Mouse (Mus musculus) left cerebral cortex, postnatal 10 days (tissue): ENCODE results near the gene Trim37. TPM values are rescaled to one million over a fixed set of nuclear protein-coding genes. Genes with fewer than 3 reads are reported as not detected.

Source experiments
- DNase-seq, 2 experiments: peaks; one replicate each; pipeline ENCODE4 v3.0.0; 2021 to 2022; ENCODE audit warnings: low spot score in 2 of 2, mixed read lengths in 1 of 2; ENCODE audit errors: extremely low spot score in 1 of 2
- intact Hi-C: fragments of 180-260 bp; cut with DNase I; formaldehyde crosslinking; loops from one replicate; pipeline ENCODE4 v1.15.1; 2025
- total RNA-seq, 2 experiments: library from RNA; stranded (reverse); gene quantifications; 2 replicates each; pipeline ENCODE4 v1.2.3; 2021

Gene Trim37
- total RNA-seq, result 100 to 1,000 TPM; 176 to 177 TPM

DNA sequence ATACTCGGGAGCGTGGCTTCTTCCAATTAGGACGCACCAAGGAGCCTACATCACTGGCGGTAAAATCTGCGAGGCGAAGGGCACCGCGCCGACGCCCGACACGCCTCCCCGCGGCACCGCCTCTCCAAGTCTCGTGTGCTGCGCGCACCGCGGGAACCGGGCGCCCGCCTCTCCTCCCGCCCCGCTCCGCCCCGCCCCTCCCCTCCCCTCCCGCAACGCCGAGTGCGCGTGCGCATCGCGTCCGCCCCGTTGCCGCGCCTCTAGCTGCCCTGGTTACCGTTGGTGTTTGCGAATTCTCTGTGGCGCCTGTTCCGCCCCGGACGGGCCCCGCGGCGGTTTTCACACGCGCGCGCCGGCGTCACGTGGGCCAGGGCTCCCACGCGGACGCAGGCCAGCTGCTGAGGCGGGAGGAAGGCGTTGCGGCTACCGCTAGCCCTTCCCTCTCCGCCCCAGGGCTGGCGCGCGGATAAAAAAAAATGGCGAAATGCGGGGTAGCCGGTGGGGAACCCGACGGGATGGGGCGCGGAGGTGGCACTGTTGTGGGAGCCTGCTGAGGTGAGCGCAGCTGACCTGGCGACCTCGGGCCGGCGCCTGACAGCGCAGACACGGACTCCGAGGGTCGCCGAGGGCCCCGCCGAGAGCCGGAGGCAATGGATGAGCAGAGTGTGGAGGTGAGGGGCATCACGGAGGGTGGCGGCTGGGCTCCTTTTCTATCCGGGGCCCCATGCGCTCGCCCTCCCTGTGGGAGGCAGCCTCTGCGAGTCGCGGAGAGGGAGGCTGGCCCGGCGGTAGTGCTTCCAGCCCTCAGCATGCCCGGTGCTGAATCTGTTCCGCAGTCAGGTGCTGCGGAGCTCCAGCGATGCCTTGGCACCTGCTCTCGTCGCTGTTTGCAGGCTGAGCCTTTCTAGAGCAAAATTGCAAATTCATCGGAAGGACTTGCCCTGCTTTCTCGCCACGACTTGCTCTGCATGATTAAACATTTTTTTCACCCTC, at the start of gene Trim37:
TSS of gene Trim37 (plus strand) at position 254 of the 993 bp plus-strand sequence.
- intact Hi-C loops, result no loop called here
- peak; percentile 85 to 93 for DNase-seq

DNA sequence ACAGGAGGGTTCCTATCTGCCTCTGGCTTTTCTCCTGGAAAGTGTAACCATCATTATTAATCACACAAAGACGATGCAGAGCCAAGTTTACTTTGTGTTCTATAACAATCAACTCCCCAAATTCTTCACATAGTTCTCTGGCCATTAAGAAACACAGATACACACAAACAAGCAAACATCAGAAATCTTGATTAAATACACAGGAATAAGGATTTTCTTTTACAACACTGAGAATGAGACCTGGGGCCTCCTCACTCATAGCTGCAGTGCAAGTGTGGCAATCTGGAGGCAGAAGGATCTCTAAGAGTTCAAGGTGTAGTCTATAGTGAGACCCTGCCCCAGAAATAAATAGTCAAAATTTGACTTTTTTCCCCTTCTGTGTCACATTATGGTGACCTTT, 43.2 kb upstream of the Trim37 start:
- DNase-seq, result no peak
- intact Hi-C loops, result no loop called here

DNA sequence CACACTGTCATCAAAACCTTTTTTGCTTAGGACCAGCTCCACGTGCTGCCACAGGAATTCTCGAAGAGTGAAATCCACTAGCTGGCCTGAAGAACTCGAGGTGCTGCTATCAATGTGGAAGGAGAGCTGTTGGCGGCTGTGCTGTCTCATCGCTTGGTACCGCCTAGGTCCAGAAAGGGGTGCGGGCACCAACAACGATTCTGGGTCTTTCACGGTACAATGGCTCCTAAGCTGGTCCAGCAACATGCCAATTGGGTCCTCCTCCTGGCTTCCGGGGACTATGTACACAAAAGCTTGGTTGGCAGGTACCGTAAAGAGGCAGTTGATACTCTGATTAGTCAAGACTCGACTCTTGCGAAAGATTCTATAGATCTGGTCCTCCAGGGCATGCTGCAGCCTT, 41.4 kb upstream of the Trim37 start:
- intact Hi-C loops, result no loop called here
- no peak for DNase-seq

DNA sequence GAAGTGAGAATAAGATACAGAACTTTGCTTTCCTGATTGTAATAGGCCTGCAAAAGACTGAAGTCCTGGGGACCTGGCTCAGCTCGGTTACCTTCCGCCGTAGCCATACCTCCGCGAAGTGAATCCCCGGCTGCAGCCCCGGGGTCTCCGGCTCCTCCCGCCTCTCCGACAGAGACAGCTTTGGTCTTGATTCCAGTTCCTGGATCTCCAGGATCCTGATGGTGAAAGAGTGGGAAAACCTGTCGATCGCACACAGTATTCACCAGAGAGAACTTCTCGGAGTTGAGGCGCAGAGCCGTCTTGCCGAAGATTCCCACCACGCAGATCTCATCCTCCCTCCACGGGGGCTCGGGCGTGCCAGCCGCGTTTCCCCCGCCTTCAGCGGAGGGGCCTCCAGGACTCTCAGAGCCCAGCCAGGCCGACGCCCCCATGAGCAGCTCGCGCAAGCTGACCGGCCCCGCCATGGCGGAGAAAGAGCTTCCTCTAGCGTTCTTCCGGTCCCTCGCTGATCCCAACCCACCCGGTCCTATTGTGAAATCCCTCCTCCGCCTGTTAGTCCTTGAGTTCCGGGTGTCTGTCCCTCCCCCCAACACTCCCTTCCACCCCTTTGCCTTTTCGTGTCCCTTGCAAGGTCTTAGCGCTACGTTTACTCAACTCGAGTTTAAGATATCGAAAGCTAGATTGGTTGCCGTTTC, 40.4 kb upstream of the Trim37 start, which contains the start of gene Smg8:
TSS of gene Smg8 (minus strand) at position 485 of the 695 bp plus-strand sequence.
- DNase-seq, result peak; percentile 75 to 86
- intact Hi-C loops, result no loop called here

DNA sequence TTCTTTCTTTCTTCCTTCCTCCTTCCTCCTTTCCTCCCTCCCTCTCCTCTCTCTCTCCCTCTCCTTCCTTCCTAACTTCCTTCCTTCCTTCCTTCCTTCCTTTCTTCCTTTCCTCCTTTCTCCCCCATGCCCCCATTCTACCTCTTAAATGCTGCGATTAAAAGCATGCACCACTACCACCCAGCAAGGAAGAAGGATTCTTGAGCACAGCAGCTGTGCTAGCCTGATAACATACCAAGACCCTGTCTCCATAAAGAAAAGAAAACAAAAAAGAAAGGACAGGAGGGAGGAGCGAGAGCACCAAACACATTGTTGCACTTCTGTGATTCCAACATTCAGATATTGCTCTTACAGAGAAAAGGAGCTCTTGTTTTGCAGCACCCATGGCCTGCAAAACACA, 39.7 kb upstream of the Trim37 start:
- intact Hi-C loops, result no loop called here

DNA sequence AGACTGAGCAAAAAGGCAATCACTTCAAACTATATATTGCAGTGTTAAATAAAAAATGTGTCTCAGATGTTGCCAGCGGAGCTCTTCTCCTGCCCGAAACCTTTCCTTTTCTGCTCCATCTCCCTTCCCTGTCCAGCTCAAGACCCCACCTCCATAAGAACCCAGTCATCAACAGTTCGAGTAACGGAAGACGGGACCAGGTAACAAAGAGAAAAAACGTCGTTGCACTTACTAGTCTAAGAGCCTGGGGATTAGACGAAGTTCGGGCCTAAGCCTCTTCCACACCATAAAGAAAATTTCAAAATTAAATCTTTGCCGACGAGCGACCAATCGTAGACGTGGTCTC, 18.5 kb upstream of the Trim37 start, which contains the start of gene Prr11:
TSS of gene Prr11 (minus strand) at position 300 of the 346 bp plus-strand sequence.
- intact Hi-C loops, result no loop called here
- DNase-seq, result no peak

More for the DNA sequence above, 39.7 kb upstream of the Trim37 start:
- DNase-seq, result no peak

DNA sequence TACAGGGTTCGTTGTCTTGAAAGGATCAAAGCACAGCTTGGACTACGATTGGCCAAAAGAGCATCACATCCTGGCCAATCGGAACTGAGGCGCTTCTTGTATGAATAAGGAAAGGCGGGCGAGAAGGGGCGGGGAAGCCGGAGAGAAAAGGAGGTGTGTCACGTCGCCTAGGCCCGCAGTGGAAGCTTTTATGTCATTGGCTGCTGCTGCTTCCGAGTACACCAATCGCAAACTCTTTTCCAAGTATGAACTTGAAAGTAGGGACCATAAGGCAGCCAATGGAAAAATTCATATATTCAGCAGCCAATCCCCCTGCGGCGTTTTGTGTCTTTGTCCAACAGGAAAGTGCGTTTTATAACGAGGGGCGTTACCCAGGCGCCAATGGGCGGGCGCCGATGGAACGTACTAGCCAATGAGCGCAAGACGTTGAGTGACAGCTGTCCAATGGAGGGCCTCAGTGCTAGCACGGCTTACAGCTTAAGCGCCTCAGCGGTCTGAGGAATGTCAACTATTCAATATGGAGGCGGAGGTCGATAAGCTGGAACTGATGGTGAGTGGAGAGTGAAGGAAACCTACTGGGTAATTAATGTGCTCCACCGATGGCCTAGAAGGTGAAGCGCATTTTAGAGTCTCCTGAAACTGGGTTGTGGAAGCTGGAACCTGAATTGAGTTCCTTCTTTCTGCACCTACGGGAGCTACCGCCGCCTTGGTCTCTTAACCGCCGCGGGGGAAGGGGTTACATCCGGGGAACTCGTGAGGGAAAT, 17.9 kb upstream of the Trim37 start, which contains the start of gene Ska2:
TSS of gene Ska2 (plus strand) at position 480 of the 764 bp plus-strand sequence.
- DNase-seq, result peak; percentile 98
- intact Hi-C loops, result no loop called here

DNA sequence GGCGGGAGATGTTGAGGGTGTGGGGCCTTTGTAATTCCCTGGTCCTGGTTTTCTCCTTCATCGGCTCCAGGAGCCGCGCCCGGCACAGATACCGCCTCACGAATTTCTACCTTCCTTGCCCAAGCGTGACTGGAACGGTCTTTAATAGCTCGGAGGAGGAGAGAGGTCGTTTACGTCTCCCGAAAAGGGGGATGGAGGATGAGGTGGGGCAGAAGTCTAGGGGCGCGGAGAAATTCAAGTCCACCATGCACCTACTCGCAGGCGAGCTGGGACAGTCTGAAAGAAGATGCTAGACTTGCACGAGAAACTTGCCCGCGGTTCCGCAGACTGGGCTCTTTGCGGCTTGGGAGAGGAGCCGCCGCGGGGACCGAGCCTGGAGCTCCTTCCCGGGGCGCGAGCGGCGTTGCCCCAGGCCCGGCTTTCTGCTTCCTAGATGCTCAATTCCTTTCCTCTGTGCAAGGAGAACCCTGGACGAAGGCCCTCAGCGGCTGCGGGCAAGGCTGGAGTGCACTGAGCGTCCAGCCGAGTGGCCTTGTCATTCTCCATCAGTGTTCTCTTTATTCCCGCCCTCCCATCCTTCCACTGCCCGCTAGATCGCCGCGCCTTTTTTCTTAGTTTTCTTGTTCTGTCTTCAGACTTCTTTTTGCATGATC, 17.2 kb upstream of the Trim37 start:
- DNase-seq, result peak in 1 of 2 experiments; percentile 34
- intact Hi-C loops, result no loop called here

DNA sequence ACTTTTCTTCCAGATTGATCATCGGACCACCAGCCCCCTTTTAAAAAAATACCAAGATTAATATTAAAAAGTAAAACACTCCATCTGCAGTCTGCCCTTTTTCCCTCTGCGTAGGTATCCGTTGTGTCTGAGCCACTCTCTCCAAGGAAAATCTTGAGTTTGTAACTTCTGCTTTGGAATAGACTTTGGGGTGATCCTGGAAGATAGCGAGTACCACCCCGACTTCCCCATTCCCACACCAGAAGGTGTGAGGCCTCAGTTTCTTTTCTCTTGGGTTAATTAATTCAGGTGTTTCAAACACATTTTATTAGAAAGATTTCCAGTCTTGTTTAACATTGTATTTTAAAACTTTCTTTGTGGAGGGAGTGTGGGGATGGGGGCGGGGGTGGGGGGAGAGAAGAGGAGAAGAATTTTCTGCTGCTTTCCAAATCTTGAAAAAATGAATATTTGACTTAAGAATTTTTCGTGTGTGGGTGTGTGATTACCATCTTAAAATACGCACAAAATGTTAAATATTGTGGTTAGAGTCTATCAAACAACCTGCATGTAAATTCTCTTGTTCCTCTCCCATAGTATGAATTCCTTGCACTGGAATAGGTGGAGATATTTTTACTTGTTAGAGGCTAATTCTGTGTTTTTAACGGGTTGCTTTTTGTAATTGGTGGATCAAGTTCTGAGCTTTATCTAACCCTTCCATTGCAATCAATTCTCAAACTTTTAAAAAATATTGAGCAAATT, 16.5 kb upstream of the Trim37 start:
- intact Hi-C loops, result no loop called here

DNA sequence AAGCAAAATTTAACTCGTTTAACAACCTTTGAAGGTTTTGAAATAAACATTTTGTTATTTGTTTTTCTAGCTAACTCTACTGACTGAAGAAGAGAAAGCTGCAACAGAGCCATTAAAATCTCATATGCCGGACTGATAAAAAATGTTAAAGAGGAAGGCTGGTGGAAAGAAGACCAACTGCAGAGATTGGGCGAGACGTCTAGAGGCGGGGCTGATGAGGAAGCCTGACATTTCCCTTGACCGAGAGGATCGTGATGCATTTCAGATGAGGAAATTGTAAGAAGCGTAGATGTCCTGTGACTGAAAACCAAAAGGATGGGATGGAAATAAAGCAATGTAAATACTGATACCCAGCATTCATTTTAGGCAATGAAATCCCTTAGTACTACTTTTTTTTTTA, 5.0 kb upstream of the Trim37 start:
- intact Hi-C loops, result no loop called here
- DNase-seq, result no peak

More for the DNA sequence above, 16.5 kb upstream of the Trim37 start:
- DNase-seq, result no peak

DNA sequence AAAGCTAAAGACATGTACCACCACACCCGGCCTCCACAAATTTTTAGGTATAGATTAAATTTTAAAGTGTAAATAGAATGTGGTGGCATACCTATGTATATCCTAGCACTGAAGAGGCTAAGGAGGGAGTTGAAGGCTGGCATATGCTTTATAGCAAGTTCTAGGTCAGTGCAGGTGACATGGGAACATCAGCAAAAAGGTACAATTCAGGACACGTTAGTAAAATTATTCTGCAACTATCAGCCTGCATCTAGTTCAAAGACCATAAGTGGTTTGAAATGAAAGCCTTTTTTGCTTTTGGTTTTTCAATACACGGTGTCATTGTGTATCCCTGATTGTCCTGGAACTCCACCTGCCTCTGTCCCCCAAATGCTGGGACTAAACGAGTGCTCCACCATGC, 1.3 kb upstream of the Trim37 start:
- intact Hi-C loops, result no loop called here

DNA sequence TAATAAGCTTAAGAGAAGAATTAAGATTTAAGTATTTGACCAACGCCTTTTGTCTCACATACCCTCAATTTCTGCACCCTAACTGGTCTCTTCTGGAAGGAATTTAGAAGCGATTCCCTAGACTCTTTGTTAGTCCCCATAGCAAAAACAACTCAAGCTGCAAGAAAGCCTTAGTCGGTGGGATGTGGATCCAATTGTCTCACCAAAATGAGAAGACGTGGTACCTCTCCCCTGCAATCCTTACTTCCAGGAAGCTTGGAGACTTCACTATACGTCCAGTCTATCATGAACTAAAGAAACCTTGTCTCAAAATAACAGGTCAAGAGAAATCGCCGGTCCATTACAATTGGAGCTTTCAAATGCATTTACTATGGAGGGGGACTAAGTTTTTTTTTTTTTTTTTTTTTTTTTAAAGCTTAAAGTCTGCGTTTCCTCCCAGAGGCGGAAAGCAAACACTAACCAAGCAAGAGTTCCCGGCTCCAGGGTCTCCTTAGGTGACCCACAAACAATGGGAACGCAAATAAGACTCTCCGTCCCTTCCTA, 525 bp upstream of the Trim37 start:
- DNase-seq, result no peak
- intact Hi-C loops, result no loop called here

More for the DNA sequence above, 1.3 kb upstream of the Trim37 start:
- no peak for DNase-seq

DNA sequence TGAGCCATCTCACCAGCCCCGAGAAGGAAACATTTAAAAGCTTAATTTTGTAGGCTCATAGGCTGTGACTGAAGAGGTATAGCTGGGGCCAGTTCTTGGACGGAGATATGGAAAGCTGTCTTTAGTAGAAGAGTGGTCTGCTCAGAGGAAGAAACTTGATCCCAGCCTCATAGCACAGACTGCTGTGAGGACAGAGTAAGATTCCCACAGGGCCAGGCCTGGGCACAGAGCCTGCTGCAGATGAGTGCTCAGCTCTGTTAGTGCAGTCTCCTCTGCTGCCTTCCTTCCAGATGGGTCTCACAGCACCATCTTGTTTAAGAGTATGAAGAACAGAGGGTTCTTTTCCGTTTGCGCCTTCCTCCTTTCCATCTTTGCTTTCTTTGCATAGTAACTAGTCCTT, 9.4 kb downstream of the Trim37 start:
- DNase-seq, result peak in 1 of 2 experiments; percentile 24
- intact Hi-C loops, result no loop called here

DNA sequence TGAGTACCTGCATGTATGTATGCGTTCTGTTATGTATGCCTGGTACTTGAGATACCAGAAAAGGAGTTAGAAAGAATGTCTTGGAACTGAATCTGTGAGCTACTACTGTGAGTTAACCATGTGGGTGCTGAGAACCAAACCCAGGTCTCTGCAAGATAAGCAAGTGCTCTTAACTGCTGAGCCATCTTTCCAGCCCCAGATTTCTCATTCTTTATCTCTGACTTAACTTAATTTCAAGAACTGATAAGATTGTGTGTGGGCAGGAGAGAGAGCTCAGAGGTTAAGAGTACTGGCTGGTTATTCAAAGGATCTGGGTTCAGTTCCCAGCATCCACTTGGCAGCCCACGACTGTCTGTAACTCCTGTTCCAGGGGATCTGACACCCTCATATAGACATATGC, 31.1 kb downstream of the Trim37 start:
- DNase-seq, result no peak
- intact Hi-C loops, result no loop called here

DNA sequence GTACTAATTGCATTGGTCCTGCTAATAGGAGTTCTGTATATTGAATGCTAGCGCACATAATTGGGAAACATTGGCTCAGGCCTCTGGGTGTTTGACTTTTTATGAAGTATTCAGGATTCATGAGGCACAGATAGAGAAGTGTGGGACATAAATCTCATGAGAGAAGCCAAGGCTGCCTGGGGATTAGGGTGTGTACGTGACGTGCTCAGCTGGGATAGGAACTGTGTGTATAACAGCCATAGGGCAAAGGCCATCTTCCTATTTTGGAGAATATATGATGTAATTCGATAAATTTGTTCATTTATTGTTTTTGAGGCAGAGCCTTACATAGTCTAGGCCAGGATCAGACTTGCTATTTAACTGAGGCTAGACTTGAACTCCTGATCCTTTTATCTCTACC, 35.8 kb downstream of the Trim37 start:
- DNase-seq, result no peak
- intact Hi-C loops, result no loop called here

DNA sequence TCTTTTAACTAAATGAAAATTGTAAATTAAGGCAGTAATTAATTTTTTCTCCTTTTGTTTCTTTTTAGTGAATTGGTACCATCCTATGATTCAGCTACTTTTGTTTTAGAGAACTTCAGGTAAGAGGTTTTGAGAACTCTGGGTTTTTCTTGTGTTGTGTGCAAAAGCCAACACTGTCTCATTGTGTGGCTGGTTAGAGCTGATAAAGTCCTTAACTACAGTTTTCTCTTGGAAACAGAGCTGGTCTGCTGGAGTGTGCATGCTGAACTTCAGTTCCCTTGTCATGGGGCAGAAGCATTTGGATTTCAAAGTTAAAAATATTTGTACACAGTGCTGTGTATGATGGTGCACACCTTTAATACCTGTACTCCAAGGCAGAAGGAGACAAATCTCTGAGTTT, 36.9 kb downstream of the Trim37 start:
- no peak for DNase-seq
- intact Hi-C loops, result no loop called here

DNA sequence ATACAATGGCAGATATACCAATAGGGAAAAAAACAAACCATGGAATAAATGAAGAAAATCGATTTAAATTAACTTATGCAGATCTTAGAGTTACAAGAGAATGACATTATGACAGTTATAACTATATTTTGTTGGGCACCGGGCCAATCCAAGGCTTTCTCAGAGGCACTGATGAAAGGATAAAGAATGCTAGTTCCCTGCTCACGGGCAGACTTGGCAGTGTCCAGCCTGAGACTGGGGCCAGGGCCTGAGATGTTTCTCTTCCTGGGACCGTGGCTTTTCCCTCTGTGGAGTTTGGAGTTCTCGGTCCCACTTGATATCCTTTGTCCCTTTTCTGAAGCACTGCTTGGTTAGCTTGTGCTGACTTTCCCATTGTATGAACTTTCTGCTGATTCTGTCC, 46.7 kb downstream of the Trim37 start:
- DNase-seq, result no peak
- intact Hi-C loops, result no loop called here

DNA sequence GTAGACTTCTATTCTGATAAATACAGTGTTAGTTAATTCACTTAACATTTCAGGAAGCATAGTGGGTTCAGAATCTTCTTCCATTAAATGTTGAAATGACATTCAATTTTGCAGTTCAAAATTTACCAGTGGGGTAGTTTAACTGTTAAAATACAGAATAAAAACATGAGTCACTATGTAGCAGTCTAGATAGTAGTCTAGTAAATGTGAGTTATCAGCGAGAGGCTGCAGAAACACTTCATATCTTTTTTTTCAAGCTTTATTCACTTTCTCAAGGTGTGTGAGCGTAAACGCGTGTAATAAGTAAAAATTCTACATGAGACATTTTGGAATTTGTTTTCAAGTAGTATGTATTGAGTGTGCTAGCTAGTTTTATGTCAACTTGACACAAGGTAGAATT, 48.2 kb downstream of the Trim37 start:
- intact Hi-C loops, result no loop called here
- no peak for DNase-seq
